Mouse (Mus musculus): ENCODE measurements around the gene Csrnp1. TPM values are rescaled to one million over a fixed set of nuclear protein-coding genes. Genes with fewer than 3 reads are reported as not detected.

Csrnp1 gene
- polyA plus RNA-seq, 1 experiment from 2014 or later, result 3.3 TPM

DNA sequence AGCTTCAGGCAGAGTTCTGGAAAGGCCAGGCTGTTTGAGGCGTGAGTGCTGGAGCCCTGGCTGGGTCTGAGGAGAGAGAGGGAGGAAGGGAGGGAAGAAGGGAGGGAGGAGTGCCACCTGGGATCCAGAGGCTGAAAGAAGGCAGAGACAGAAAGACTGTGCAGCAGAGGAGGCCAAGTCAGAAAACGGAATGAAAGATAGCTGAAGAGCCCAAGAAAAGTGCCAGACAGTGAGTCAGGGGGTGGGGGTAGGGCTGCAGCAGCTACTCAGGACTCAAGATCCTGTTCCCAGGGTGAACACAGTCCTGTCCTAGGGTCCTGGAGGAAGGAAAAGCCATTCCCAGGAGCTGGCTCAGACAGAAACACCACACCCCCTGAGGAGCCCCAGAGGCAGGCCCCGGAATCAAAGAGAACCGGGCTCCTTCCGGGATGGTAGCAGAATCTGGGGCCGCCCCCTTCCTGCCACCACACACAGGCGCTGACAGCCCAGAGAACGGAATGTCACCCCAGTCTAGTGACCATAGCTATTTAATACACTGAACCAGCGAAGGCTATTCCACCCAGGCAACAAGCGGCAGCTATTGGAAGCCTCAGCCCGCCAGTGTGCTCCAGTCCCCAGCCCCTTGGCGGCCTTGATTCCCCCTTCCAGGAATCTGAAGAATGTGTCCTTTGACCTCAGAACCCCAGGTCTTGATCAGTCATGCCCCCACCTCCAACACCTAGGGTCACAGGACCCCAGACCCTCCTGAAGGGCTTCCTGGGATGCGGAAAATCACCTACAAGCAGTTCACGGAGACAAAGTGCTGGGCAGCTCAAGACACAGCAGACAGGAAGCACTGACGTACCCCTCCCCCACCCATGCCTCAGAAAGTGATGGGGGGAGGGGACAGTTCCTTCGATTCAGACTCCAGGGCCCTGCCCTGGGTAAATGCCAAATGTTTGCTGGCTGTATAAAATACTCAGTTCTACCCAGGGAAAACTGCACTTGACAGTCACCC is 3.0 kb downstream of the Csrnp1 start:
- ATAC-seq (ENCODE audit: low read depth), result peak; percentile 25
- Histone ChIP-seq H3K4me2 (ENCODE audit: low read depth, low read length) (peak overlapping the region; percentile 73), H3K4me1 (ENCODE audit: control insufficient read depth, low read depth, low read length) (peaks cover 60% of the 10 kb centered on the region), H3K36me3 (ENCODE audit: control insufficient read depth, insufficient read depth) (no peaks in the 10 kb centered on the region), H3K27me3 (ENCODE audit: control insufficient read depth, insufficient read depth, low read depth, low read length) (peaks cover 17% of the 10 kb centered on the region), H3K27ac (ENCODE audit: low read length) (peak overlapping the region; percentile 89), H3K9ac (ENCODE audit: low read depth, low read length) (peak overlapping the region; percentile 37; the same call in 1 of the 2 replicates), H3K4me3 (ENCODE audit: low read depth, low read length) (peak overlapping the region; percentile 67), H3K9me3 (replicated peaks; ENCODE audit: control insufficient read depth, low read length) (no peaks in the 10 kb centered on the region)
- 4% methylated on average over 16 of the region's 16 CpGs for whole genome bisulfite sequencing (ENCODE audit: insufficient replicate concordance)

GRCm38 (mm10) chr9:119980770-119981182 is 3.7 kb downstream of the Csrnp1 start:
- Histone ChIP-seq H3K27ac (ENCODE audit: low read length) (peak overlapping the region; percentile 89), H3K4me1 (ENCODE audit: control insufficient read depth, low read depth, low read length) (peaks cover 60% of the 10 kb centered on the region), H3K9me3 (replicated peaks; ENCODE audit: control insufficient read depth, low read length) (no peaks in the 10 kb centered on the region), H3K9ac (ENCODE audit: low read depth, low read length) (peak overlapping the region; percentile 31; the same call in 1 of the 2 replicates), H3K4me3 (ENCODE audit: low read depth, low read length) (peak overlapping the region; percentile 67), H3K4me2 (ENCODE audit: low read depth, low read length) (peak overlapping the region; percentile 73), H3K36me3 (ENCODE audit: control insufficient read depth, insufficient read depth) (no peaks in the 10 kb centered on the region), H3K27me3 (ENCODE audit: control insufficient read depth, insufficient read depth, low read depth, low read length) (peaks cover 17% of the 10 kb centered on the region)
- 7% methylated on average over 4 of the region's 4 CpGs for WGBS (ENCODE audit: insufficient replicate concordance)
- ATAC-seq (ENCODE audit: low read depth), result no peak

- Histone ChIP-seq H3K36me3 (ENCODE audit: control insufficient read depth, insufficient read depth) (no peaks in the 10 kb centered on the region), H3K27me3 (ENCODE audit: control insufficient read depth, insufficient read depth, low read depth, low read length) (peaks cover 15% of the 10 kb centered on the region), H3K4me1 (ENCODE audit: control insufficient read depth, low read depth, low read length) (peaks cover 60% of the 10 kb centered on the region), H3K4me3 (ENCODE audit: low read depth, low read length) (no peak overlapping the region), H3K27ac (ENCODE audit: low read length) (peak overlapping the region; percentile 33), H3K9me3 (replicated peaks; ENCODE audit: control insufficient read depth, low read length) (no peaks in the 10 kb centered on the region), H3K4me2 (ENCODE audit: low read depth, low read length) (no peak overlapping the region), H3K9ac (ENCODE audit: low read depth, low read length) (no peak overlapping the region)
- 17% methylated on average over 2 of the region's 2 CpGs for WGBS (ENCODE audit: insufficient replicate concordance)
- no peak for ATAC-seq (ENCODE audit: low read depth)
Measured at GRCm38 (mm10) chr9:119979749-119980148, 4.7 kb downstream of the Csrnp1 start.

GRCm38 (mm10) chr9:119978811-119979441 is 5.5 kb downstream of the Csrnp1 start:
- Histone ChIP-seq H3K27me3 (ENCODE audit: control insufficient read depth, insufficient read depth, low read depth, low read length) (peaks cover 12% of the 10 kb centered on the region), H3K9ac (ENCODE audit: low read depth, low read length) (no peak overlapping the region; the same call in 1 of the 2 replicates), H3K4me3 (ENCODE audit: low read depth, low read length) (no peak overlapping the region), H3K9me3 (replicated peaks; ENCODE audit: control insufficient read depth, low read length) (no peaks in the 10 kb centered on the region), H3K36me3 (ENCODE audit: control insufficient read depth, insufficient read depth) (peaks cover 3% of the 10 kb centered on the region; the same call in 1 of the 2 replicates), H3K4me2 (ENCODE audit: low read depth, low read length) (no peak overlapping the region), H3K4me1 (ENCODE audit: control insufficient read depth, low read depth, low read length) (peaks cover 58% of the 10 kb centered on the region), H3K27ac (ENCODE audit: low read length) (peak overlapping the region; percentile 19; the same call in 1 of the 2 replicates)
- no peak for ATAC-seq (ENCODE audit: low read depth)
- 51% methylated on average over 6 of the region's 6 CpGs for WGBS (ENCODE audit: insufficient replicate concordance)

DNA sequence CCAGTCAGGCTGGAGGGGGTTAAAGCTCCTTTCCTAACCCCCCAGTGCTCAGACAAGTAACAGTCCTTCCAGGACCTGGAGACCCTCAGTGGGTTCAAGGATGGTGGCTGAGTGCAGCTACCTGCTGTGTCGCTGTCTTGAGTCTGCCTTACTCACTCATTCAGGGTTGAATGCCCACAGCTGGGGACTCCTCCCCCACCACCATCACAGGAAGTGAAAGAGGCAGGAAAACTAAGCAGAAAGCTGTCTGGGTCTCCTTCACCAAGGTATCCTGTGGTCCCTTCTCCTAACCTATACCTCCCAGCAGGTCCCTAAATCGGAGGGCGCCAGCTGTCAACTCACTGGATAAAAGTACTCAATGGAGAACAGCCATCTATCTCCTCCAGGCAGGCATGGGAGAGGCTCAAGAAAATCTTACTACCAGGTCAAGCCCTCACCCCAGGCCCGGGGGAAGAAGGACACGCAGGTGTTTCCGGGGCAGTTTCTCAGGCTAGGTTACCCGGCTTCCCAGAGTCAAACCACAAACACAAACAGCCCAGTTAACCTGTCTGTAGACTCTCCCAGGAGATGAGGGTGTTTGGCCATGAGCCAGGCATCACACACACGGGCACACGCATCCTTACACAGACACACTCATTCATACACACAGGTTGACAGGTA is 6.2 kb downstream of the Csrnp1 start:
- 23% methylated on average over 9 of the region's 9 CpGs for WGBS (ENCODE audit: insufficient replicate concordance)
- H3K4me1 ChIP-seq (ENCODE audit: control insufficient read depth, low read depth, low read length), result peaks cover 51% of the 10 kb centered on the region
- peak overlapping the region; percentile 55 for H3K27ac ChIP-seq (ENCODE audit: low read length)
- H3K4me2 ChIP-seq (ENCODE audit: low read depth, low read length), result peak overlapping the region; percentile 25
- peaks cover 5% of the 10 kb centered on the region for H3K27me3 ChIP-seq (ENCODE audit: control insufficient read depth, insufficient read depth, low read depth, low read length)
- no peak overlapping the region for H3K9ac ChIP-seq (ENCODE audit: low read depth, low read length)
- H3K36me3 ChIP-seq (ENCODE audit: control insufficient read depth, insufficient read depth), result peaks cover 7% of the 10 kb centered on the region
- no peaks in the 10 kb centered on the region for H3K9me3 ChIP-seq (replicated peaks; ENCODE audit: control insufficient read depth, low read length)
- ATAC-seq (ENCODE audit: low read depth), result no peak
- peak overlapping the region; percentile 22 for H3K4me3 ChIP-seq (ENCODE audit: low read depth, low read length)

DNA sequence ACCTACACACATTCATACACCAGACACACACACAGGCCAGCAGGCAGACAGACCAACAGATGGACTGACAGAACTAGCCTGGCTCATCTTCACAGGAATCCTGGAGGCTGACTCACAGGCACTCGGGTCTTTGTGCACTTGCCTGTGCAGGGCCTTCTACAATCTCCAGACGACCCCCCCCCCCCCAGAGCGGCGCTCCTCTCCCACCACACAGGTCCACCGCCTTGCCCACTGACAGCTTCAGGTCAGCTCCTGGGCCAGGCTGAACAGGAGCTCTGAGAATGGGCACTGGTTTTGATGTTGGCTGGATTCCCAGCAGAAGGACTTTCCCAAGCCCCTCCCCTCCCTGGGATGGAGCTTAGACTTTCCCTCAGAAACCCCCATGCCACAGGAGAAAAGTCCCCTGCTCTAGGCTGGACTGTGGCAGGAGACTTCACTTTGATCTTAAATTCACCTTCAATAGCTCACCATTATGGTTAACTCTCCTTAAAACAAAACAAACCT is 6.8 kb downstream of the Csrnp1 start:
- Histone ChIP-seq H3K27ac (ENCODE audit: low read length) (peak overlapping the region; percentile 55), H3K4me1 (ENCODE audit: control insufficient read depth, low read depth, low read length) (peaks cover 47% of the 10 kb centered on the region), H3K9me3 (replicated peaks; ENCODE audit: control insufficient read depth, low read length) (no peaks in the 10 kb centered on the region), H3K9ac (ENCODE audit: low read depth, low read length) (peak overlapping the region; percentile 18; the same call in 1 of the 2 replicates), H3K27me3 (ENCODE audit: control insufficient read depth, insufficient read depth, low read depth, low read length) (no peaks in the 10 kb centered on the region; the same call in 1 of the 2 replicates), H3K36me3 (ENCODE audit: control insufficient read depth, insufficient read depth) (peaks cover 12% of the 10 kb centered on the region), H3K4me2 (ENCODE audit: low read depth, low read length) (peak overlapping the region; percentile 25), H3K4me3 (ENCODE audit: low read depth, low read length) (peak overlapping the region; percentile 22)
- no peak for ATAC-seq (ENCODE audit: low read depth)
- WGBS (ENCODE audit: insufficient replicate concordance), result 22% methylated on average over 4 of the region's 5 CpGs

DNA sequence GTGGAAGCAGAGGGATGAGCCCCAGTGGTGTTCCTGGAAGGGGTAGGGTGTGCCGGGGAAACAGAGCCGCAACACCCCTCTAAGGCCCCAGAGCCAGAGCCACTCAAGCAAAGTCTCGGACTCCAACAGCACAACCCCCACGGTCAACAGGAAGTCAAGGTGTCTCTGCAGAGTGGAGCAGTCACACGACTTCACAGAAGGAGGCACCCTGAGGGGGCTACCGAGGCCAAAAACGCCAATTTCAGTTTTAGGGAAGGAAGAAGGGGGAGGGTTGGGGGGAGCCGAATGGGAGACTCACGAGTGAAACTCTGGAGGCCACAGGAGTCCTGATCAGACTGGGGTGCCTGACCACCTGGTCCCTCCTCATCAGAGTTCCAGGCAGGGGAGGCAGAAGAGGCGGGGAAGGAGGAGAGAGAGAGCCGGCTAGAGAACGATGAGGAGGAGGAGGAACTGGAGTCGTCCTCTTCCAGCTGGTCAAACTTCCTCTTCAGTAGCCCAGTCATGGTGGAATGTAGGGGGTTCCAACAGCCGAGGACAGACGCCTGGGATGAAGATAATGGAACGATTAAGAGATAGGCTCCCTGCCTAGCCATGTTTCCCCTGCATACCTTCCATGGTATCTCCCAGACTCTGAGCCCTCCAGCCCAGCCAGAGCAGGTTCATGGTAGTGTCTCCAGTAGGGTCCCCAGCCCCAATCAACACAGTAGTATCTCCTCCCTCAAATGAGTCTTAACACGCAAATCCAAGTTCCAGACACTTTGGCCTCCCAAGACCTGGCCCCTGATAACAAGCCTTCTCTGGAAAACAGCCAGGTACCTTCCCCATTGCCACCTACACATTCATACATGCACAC is 7.5 kb downstream of the Csrnp1 start:
- no peak overlapping the region; the same call in 1 of the 2 replicates for H3K9ac ChIP-seq (ENCODE audit: low read depth, low read length)
- H3K27me3 ChIP-seq (ENCODE audit: control insufficient read depth, insufficient read depth, low read depth, low read length), result no peaks in the 10 kb centered on the region
- H3K27ac ChIP-seq (ENCODE audit: low read length), result peak overlapping the region; percentile 19; the same call in 1 of the 2 replicates
- no peaks in the 10 kb centered on the region for H3K9me3 ChIP-seq (replicated peaks; ENCODE audit: control insufficient read depth, low read length)
- ATAC-seq (ENCODE audit: low read depth), result no peak
- H3K36me3 ChIP-seq (ENCODE audit: control insufficient read depth, insufficient read depth), result peaks cover 15% of the 10 kb centered on the region
- H3K4me1 ChIP-seq (ENCODE audit: control insufficient read depth, low read depth, low read length), result peaks cover 41% of the 10 kb centered on the region
- 10% methylated on average over 17 of the region's 17 CpGs for WGBS (ENCODE audit: insufficient replicate concordance)
- H3K4me2 ChIP-seq (ENCODE audit: low read depth, low read length), result peak overlapping the region; percentile 1; the same call in 1 of the 2 replicates
- H3K4me3 ChIP-seq (ENCODE audit: low read depth, low read length), result peak overlapping the region; percentile 22

DNA sequence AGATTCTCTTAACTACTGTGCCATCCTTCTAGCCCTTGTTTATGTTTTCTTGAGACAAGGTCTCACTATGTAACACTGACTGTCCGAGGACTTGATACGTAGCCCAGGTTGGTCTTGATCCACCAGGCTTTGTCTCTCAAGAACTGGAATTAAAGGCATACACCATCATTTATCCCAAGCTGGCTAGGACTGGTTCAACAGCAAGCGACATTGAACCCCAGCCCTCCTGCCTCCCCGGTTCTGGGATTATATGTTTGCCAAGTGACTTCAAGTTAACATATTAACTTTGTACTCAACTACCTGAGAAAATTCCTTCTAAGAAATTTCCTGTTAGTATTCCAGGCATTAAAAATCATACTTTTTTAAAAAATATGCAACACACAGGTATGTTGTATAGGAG is 9.2 kb downstream of the Csrnp1 start:
- Histone ChIP-seq H3K36me3 (ENCODE audit: control insufficient read depth, insufficient read depth) (peaks cover 15% of the 10 kb centered on the region), H3K9ac (ENCODE audit: low read depth, low read length) (no peak overlapping the region), H3K4me1 (ENCODE audit: control insufficient read depth, low read depth, low read length) (peaks cover 26% of the 10 kb centered on the region), H3K4me3 (ENCODE audit: low read depth, low read length) (no peak overlapping the region), H3K27me3 (ENCODE audit: control insufficient read depth, insufficient read depth, low read depth, low read length) (no peaks in the 10 kb centered on the region), H3K9me3 (replicated peaks; ENCODE audit: control insufficient read depth, low read length) (no peaks in the 10 kb centered on the region), H3K4me2 (ENCODE audit: low read depth, low read length) (no peak overlapping the region), H3K27ac (ENCODE audit: low read length) (no peak overlapping the region)
- no peak for ATAC-seq (ENCODE audit: low read depth)
- 81% methylated on average over 4 of the region's 4 CpGs for WGBS (ENCODE audit: insufficient replicate concordance)

All from liver, embryonic 16.5 days (tissue).